Mouse (Mus musculus) layer of hippocampus, adult 9-10 months (tissue): Measurements from ENCODE around the gene Scrn1.

ENCODE experiments used
- DNase-seq: peaks from one replicate; pipeline ENCODE4 v3.0.0; 2022; ENCODE audit warnings: low spot score

Scrn1 gene

DNA sequence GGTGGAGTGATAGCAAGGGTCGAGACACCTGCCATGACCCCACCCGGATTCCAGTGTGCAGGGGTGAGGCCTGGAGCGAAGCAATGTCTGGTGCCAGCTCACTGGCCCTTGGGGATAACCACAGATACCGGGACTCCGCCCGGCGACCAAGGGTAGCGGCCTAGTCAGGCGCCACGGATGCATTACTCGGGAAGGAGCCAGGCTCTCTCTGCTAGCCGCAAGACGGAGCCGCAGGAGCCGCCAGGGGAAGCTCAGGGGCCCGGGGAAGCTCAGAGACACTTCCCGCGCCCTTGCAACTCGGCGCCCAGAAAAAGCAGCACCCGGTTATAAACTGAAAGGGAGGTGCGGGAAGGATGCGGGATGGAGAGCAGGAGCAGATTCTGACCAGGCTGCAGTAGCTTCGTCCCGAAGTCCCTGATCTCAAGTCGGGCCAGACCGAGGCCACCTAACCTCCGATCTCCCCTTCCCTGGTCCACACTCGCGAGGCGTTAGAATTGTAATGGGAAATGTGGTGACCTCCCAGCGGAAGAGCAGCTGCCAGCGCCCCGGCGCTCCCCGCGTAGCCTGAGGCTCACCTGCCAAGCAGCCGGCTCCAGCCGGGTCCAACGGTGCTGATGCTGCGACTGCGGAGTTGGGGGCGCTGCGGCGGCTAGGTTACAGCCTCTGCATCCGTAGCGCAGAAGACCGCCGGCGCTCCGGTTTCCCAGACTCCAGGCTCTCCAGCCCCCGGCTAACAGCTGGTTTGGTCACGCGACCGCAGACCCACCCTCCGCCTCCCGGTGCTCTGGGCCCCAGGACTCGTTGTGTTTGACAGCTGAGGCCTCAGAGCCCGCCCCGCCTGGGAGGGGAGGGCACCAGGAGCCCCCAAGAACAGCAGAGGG lies at the start of gene Scrn1:
Gene Scrn1, minus strand, starts transcription at position 825 of the 881 bp plus-strand sequence.
- peak; percentile 35 for DNase-seq

DNA sequence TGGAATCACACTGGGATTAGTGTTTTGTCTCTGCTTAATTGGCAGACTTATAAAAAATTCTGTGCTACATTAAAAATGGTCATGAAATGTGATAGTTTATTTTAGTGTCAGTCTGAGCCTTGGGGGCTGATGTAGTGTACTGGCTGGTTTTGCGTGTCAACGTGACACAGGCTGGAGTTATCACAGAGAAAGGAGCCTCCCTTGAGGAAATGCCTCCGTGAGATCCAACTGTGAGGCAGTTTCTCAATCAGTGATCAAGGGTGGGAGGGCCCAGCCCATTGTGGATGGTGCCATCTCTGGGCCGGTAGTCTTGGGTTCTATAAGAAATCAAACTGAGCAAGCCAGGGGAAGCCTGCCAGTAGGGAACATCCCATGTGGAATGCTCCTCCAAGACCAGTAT lies 40.0 kb upstream of the Scrn1 start:
- DNase-seq, result no peak

DNA sequence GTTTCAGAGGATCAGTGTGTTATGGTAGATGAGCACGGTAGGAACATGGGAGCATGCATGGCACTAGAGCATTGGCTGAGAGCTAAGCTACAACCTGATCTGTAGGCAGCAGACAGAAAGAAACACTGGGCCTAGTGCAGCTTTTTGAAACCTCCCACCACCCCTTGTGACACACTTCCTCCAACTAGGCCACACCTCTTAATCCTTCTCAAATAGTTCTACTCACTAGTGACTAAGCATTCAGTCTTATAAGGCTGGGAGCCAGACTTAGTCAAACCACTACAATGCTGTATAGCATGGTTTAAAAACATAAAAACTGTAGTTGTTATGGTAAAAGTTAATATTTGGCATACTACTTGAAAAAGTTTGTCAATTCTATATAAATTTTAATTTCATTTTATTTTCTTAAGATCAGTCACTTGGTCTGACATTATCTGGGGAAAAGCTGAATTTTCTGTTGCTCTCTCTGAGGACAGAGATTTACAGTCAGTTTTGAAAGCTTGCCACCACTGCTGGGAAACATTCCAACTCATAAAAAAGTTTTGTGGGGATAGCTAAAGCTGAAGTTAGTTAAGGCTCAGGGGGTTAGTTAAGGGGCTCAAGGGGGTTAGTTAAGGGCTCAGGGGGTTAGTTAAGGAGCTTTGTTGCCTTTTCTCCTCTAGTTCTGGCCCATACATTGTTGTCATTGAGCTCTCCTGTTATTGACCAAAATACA lies 37.9 kb upstream of the Scrn1 start:
- no peak for DNase-seq

DNA sequence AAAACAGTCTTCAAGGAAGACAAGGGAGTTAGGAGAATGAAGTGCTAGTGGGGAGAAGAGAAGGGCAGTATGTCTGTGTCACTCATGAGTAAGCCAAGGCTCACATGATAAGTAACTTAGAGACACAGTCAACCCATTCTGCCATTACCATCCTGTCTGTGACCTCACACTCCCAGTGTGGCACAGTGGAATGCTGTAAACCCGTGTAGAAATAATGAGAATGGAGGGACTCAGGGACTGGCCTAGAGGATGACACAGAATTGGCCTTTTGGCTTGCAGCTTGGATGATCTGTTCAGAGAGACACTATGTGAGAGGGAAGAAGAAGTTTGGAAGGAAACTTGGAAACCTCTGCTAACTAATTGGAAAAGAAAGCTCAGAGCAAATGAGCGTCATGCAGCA lies 36.6 kb upstream of the Scrn1 start:
- DNase-seq, result no peak

DNA sequence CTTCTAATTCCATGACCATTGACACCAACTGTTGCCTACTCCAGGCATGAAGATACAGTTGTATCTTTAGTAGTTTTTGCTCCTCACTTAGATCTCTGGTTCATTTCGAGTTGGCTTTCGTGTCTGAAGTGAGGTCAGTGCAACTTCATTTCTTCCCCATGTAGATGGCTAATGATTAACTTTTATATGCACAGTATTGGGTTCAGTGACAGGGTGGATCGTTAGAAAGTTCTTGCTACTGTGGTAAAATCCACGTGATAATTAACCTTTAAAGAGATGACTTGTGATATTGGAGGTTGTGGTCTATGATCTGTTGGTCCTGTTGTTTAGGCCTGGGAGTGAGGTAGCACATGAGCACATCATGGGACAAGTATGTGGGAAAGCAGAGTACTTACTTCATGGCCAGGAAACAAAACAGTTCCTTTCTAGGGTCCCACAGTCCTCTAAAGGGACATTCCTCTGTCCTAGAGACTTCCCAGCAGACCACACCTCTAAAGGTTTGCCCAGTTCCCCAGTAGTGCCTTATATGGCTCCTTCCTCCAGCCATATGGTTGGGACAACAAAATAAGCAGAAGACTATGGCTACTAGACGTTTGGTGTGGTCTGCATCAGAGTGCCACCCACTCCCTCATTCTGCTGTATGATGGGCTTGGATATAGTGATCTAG lies 34.5 kb upstream of the Scrn1 start:
- DNase-seq, result no peak

DNA sequence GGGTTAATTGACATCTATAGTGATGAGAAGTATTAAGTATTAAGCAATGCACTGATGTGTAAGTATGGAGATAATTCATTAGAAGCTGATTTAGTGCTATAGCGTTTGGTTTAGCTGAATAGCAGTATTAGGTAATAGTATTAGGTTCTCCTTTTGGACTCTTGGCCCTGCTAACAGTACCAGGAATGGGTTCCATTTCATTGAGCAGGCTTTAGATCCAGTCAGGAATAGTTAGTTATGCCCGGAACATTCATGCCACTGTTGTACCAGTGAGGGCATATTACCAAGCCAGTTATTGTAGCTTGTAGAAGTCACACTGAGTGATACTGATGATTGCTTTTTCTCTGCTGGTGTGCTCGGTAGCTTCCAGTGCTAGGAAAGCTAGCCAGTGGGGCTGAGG lies 31.4 kb upstream of the Scrn1 start:
- no peak for DNase-seq

DNA sequence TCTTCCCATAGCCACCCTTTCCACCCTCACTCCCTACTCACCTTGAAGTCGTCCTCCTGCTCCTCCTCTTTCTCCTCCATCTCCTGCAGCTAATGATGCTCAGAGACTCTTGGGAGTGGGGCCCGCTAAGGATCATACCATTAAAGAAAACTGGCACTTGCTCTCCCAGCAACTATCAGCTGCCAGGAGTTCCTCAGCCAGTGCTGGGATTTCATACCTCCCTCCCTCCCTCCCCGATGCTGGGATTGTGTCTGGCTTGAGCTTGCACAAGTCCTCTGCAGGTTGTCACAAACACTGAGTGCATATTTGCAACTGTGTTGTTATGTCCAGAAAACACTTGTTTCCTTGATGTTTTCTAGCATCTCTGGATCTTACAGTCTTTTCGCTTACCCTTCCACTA lies 30.9 kb upstream of the Scrn1 start, which contains the start of gene Fkbp14:
Gene Fkbp14, minus strand, starts transcription at position 101 of the 400 bp plus-strand sequence.
- DNase-seq, result no peak

DNA sequence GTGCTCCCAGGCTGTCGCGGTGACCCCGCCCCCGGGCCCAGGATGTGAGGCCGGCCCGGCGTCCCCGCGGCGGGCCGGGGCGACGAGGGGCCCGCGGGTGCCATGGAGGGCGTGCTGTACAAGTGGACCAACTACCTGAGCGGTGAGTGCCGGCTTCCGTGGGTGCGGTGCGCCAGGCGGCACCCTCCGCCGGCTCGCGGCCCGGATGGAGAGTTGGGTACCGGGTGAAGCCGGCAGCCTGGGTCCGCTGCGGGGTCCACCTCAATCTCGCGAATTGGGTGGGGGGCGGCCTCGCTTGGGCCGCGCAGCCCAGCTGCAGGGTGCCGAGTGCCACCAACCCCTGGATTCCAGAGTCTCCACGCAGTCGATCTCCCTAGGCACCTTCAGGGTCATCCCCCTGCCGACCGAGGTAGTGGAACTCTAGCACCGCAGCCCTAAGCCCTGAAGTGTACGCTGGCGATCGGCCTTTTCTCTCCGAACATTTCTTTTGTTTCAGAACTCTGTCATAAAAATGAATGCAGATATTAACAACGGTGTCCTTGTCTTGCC lies 29.1 kb upstream of the Scrn1 start:
- DNase-seq, result no peak

DNA sequence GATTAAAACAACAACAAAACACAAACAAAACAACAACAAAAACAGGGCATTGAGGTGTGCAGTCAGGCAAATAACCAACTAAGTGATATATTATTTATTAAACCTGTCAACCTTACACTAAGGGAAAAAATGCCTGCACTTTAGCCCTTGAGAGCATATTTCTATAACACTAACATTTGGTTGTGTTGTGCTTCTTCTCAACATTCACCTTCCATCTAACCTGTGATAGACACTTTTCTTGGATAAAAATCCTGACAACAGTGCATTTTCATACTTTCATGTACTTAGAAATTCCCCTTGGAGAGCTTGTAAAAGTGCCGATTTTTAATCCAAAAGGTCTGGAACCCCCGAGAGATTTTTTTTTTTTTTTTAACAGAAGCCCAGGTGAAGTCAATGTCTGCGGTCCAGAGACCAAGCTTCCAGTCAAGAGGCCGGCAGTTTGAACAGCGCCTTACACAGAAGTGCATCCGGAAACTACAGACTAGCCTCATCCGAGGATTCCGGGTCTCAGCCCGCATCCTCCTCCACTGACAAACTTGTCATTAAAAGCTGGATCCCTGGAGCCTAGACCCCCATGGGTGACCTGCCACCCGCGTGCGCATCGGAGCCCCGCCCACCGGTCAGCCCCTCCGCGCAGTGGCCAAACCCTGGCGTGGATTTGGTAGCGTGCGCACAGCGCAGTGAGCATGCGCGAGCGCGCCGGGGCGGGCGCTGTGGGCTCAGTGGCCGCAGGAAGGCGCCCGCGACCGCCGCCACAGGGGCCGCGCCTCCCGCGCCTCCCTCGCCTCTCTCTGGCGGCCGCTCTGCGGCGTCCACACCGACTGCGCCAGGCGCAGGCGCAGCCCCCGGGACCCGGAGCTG lies 28.4 kb upstream of the Scrn1 start, which contains the start of gene Plekha8:
Gene Plekha8, plus strand, starts transcription at position 643 of the 861 bp plus-strand sequence.
- DNase-seq, result peak; percentile 66

DNA sequence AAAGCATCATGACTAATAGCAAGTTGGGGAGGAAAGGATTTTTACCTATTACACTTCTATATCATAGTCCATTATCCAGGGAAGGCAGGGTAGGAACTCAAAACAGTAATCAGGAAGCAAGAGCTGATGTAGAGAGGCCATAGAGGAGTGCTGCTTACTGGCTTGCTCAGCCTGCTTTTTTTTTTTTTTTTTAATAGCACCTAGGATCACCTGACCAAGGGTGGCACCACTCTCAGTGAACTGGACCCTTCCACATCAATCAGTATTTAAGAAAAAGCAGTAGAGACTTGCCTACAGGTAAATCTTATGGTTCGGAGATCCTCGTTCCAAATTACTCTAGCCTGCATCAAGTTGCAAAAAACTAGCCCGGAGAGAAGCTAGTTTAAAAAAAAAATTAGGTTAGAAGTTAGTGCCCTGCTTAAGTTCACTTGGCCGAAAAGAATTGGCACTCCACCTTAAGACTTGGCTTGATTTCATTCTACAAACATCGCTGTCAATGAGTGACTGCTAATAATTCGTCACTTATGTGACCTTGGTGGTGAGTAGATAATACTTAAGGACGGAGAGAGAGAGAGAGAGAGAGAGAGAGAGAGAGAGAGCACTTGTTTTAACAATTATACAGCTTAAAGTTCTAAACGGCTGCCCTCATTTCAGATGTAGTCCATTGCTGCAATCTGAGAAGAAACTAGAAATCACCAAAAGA lies 27.6 kb upstream of the Scrn1 start:
- no peak for DNase-seq

DNA sequence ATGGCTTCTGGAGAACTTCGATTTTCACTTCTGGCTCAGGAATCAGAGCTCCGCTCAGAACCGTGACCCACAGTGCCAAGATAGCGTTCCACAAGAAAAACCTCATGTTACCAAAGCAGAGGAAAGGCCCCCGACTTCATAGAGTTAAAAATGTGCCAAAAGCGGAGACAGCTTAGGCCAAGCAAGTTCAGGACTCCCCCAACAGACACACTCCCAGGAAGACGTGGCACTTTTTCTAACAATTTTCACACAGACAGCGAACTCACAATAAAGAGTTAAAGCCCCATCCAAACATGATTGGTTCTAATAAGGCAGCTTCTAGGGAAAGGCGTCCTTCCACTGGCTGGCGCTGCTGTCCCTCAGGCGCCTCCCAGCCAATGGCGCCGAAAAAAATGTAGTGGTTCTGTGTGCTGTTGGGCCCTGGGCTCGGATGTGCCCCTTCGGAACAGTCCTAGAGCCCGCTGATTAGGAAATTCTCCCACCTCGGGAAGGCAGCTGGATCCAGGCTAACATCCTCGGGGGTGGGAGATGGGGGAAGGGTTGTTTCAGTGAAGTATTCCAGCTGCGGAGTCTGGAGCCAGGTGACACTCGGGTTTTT lies 26.7 kb upstream of the Scrn1 start:
- peak; percentile 92 for DNase-seq

DNA sequence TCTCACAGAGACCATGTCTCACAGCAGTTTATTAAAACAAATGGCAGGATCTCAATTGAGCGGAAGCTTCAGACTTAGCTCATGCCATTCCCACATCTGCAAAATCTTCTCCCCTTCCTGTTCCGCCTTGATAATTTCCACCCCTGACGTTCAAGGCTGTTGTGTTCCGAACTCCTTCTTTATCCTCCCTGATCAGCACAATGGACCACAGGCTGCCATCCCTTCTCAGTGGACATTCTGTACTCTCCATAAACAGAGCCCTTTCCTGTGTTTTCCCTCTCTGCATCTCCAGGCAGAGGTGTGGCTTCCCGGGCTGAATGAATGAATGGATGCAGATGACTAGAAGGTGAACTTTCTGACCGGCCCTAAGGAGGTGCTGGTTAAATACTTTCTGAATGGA lies 25.5 kb upstream of the Scrn1 start:
- DNase-seq, result no peak

DNA sequence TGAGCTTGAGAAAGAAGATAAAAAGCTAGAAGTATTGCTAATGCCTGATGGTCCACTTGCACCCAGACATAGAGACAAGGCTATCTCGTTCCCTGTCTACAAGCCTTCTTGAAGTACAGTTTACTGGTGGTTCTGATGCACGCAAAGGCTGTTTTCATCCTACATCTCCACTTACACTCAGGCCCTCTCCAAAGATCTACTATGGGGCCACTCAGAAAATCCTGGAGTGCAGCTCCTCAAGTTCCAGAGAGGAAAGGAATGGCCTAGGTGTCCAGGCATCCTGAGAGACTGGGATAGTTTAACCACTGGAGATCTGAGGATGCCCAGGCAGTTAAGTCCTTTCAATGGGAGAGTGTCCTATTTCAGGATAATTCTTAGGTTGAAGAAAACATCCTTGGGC lies 24.4 kb upstream of the Scrn1 start:
- DNase-seq, result no peak

DNA sequence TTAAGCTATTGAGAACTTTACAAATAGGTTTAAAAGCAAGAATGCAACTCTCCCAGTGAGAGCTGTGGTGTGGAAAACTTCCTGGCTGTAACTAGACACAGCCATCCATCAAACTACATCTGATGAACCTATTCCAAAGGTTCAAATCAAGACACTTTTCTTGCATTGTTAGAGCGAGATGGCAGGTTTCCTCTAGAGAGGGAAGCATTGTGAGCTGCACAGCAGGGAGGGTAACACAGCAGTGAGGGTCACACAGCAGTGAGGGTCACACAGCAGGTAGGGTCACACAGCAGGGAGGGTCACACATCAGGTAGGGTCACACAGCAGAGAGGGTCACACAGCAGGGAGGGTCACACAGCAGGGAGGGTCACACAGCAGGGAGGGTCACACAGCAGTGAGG lies 21.9 kb upstream of the Scrn1 start:
- no peak for DNase-seq

DNA sequence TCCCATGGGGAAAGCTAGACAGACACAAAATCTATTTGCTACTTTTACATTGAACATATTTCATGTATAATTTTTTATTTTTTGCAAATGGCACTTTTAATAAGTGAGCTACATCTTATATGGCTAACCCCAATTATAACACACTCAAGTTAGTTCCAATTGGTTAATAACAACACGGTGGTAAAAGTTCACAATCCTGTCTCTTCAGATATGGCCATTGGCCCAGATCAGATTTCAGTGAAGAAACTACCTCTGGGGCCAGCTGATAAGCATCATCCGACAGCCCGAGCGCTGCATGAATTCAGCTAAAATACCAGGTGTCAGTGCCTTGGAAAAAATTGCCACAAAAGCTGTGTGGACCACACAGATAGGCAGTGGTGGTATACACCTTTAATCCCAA lies 21.4 kb upstream of the Scrn1 start:
- no peak for DNase-seq

DNA sequence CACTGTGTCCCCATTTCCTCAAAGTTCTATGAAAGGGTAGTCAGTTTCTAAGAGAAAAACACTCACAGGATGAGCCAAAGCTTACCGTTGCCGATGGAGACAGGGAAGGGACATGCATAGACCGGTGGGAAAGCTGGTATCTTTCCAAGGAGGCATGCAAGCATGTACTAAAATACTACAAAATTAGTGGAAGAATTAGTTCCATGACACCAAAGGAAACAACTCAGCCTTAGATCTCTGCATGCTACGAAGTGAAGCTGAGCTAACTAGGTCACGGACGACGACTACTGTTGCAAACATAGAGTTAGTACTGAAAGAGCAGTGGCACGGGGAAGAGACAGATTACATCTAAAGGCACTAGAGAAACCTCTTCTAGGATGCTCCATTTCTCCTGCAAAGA lies 20.6 kb upstream of the Scrn1 start:
- no peak for DNase-seq

DNA sequence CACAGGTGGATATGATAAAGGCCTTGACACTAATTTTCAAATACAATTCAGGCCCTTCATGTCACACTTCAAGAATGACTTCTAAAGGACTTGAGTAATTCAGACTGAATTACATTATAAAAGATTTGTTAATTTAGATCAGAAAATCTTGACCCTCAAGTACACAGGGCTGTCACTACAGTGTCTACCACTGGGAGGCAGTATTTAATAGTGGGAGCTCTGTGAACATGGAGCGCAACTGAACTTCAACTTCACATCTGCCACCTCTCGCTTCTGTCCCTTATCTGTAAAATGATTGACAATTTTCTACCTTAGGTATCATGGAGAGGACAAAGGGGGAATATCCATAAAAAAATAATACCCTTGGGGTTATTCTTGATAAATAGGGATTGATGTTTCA lies 19.9 kb upstream of the Scrn1 start:
- peak; percentile 47 for DNase-seq

DNA sequence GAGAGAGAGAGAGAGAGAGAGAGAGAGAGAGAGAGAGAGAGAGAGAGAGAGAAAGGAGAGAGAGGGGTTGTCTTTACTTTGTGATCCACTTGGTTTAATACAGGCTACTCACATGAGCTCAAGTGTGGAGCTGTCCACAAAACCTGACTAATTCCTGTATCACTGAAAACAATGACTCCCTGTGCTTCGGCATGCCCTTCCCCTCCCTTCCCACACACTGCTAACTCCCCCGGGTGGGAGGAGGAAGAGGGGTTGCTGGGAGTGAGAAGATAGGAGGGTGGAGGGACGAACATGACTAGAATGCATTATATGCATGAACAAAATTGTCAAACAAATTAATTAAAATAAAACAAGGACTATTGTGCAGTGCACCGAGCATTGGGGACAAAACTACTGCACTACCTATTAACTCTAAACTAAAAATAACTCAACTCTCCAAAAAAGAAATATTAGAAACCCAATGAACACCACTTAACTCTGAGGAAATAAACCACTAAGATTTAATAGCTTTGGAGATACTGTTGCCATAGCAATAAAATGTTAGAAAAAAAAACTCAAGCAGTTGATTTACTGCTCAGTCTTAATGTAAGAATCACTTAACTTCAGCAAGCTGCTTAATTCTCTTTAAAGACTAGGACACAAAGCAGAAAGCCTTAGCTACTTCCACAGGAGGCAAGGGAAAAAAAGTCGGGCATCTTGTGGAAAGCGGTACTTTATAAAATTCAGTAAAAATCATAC lies 7.1 kb upstream of the Scrn1 start:
- no peak for DNase-seq

DNA sequence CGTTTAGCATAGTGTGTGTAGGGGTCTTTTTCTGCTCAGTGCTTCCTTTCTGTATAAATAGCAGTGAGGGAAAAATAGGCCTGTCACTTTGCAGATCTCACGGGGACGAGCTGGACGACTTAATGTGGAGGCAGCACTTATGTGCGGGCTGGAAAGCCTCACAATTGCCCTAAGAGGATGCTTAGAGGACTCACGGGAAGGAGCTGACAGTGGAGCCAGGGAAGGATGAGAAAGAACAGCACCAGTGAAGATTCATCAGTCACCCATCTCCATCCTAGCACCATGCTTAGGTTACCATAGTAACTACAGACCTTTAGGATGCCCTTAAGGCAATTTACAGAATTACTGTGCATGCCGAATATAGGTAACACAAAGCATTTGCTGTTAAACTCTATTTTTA lies 3.5 kb upstream of the Scrn1 start:
- DNase-seq, result no peak

DNA sequence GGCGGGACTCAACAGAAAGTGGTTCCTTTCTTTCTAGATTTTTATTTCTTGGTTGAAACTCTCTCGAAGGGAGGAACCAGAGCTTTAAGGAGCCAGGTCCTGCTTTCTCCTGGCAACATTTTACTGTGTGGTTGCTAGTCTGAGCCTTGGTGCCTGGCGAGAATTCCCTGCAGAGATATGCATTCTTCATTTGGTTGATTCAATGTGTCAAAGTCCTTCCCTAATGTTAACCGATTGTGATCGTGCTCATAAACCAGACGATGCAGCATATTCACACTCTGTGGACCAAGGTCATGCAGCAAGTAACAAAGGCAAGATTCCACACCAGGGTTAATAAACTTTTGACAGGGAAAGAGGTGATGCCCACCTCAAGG lies 244 bp upstream of the Scrn1 start:
- no peak for DNase-seq
